Mouse (Mus musculus): Measurements from ENCODE around the gene Cldn7.

GRCm38 (mm10) chr11:69915667-69916627 is 48.6 kb upstream of the Cldn7 start:
- TF ChIP-seq HCFC1 (IDR thresholded peaks at IDR 0.05; ENCODE audit: borderline replicate concordance, insufficient read depth, low read length) (no peak), CHD2 (IDR thresholded peaks at IDR 0.05; ENCODE audit: low read depth, low read length) (no peak), ZNF384 (IDR thresholded peaks at IDR 0.05; ENCODE audit: low read depth, low read length) (no peak), MAFK (IDR thresholded peaks at IDR 0.05; ENCODE audit: insufficient read depth, low read depth, low read length) (no peak), ZC3H11A (IDR thresholded peaks at IDR 0.05; ENCODE audit: borderline replicate concordance, low read depth, low read length) (no peak)
